Mouse (Mus musculus): ENCODE measurements at regions not wholly inside any gene's neighbourhood (a gene's known extent, or its start where the extent isn't known, plus 50 kb on each side); places are given as distances from the start of the nearest gene placed in this dataset.

DNA sequence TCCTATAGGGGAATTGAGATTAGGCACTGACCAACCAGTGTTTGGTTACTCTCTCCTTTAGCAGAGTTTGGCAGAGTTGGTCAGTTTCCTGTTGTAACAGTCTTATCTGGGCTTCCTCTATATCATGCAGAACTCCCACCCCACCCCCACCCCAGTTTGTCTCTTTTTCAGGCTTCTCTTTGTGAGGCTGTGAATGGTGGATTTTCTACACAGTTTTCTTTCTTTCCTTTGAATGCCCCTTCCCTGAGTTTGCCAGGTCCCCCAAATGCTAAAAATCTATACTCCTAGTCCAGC lies 167.2 kb downstream of the Phlda1 start:
- Histone ChIP-seq H3K4me2 (ENCODE audit: low read depth, low read length, poor library complexity, severe bottlenecking) (no peak overlapping the region), H3K4me1 (ENCODE audit: insufficient read depth, low read length) (no peaks in the 10 kb centered on the region), H3K4me3 (ENCODE audit: low read depth, low read length) (no peak overlapping the region), H3K9ac (replicated peaks; ENCODE audit: low read length, poor library complexity, severe bottlenecking) (no peak overlapping the region), H3K36me3 (ENCODE audit: insufficient read depth, low read length) (no peaks in the 10 kb centered on the region), H3K27ac (ENCODE audit: low read depth, low read length) (no peak overlapping the region), H3K27me3 (ENCODE audit: insufficient read depth, low read length) (no peaks in the 10 kb centered on the region), H3K9me3 (ENCODE audit: low read length) (no peaks in the 10 kb centered on the region)
- TF ChIP-seq CTCF (IDR thresholded peaks at IDR 0.05) = no peak
- DNase-seq (ENCODE audit: low spot score) (no peak), ATAC-seq (ENCODE audit: low FRiP score) (no peak)

DNA sequence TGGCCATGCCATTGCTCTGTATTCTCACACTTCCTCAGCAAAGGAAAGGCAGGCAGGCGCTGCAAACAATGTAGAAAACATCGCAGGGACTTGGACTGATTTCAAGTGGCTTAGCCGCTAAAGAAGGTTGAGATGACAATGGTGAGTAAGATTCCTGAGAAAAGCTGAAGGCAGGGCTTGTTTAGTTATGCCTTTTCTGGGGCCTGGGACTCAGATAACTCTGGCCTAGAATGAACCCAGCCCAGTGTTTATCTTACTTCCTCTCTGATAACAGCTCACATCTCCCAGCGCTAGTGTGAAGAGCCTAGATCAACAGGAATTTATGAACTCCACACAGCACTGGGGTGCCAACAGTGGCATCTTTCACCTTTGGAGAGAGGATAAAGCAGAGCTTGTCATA lies 170.2 kb downstream of the Phlda1 start:
- DNase-seq (ENCODE audit: low spot score) (no peak), ATAC-seq (ENCODE audit: low FRiP score) (no peak)
- Histone ChIP-seq H3K27ac (ENCODE audit: low read depth, low read length) (no peak overlapping the region), H3K4me3 (ENCODE audit: low read depth, low read length) (no peak overlapping the region), H3K36me3 (ENCODE audit: insufficient read depth, low read length) (no peaks in the 10 kb centered on the region), H3K4me1 (ENCODE audit: insufficient read depth, low read length) (no peaks in the 10 kb centered on the region), H3K9ac (replicated peaks; ENCODE audit: low read length, poor library complexity, severe bottlenecking) (no peak overlapping the region), H3K9me3 (ENCODE audit: low read length) (no peaks in the 10 kb centered on the region), H3K4me2 (ENCODE audit: low read depth, low read length, poor library complexity, severe bottlenecking) (no peak overlapping the region), H3K27me3 (ENCODE audit: insufficient read depth, low read length) (no peaks in the 10 kb centered on the region)
- WGBS = 53% methylated on average over 4 of the region's 4 CpGs
- no peak for TF ChIP-seq CTCF (IDR thresholded peaks at IDR 0.05)

DNA sequence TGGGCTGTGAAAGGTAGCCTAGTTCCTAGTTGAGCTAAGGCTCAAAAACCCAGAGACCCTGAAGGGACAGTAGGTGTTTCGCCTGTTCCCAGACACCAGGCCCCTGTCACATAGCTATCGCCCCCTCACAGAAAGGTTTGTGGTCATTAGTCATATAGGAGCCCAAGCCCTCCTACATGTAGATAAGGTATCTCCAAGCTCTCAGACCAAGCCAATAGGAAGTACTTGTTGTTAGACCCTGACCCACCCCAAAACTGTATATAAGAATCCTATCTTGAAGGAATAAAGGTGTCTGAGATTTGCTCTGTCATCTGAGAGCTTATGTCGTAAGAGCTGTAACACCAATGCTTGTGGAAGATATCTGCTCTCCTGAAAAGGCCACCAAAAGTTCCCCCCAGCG lies 174.8 kb downstream of the Phlda1 start:
- no peaks in the 10 kb centered on the region for H3K4me1 ChIP-seq (ENCODE audit: insufficient read depth, low read length)
- no peak overlapping the region for H3K9ac ChIP-seq (replicated peaks; ENCODE audit: low read length, poor library complexity, severe bottlenecking)
- no peak for TF ChIP-seq CTCF (IDR thresholded peaks at IDR 0.05)
- WGBS = 95% methylated on average over 4 of the region's 4 CpGs
- DNase-seq (ENCODE audit: low spot score) = no peak
- ATAC-seq (ENCODE audit: low FRiP score) = no peak
- H3K27me3 ChIP-seq (ENCODE audit: insufficient read depth, low read length) = no peaks in the 10 kb centered on the region
- H3K4me2 ChIP-seq (ENCODE audit: low read depth, low read length, poor library complexity, severe bottlenecking) = no peak overlapping the region
- no peaks in the 10 kb centered on the region for H3K9me3 ChIP-seq (ENCODE audit: low read length)
- no peak overlapping the region for H3K27ac ChIP-seq (ENCODE audit: low read depth, low read length)
- H3K36me3 ChIP-seq (ENCODE audit: insufficient read depth, low read length) = no peaks in the 10 kb centered on the region
- no peak overlapping the region for H3K4me3 ChIP-seq (ENCODE audit: low read depth, low read length)

DNA sequence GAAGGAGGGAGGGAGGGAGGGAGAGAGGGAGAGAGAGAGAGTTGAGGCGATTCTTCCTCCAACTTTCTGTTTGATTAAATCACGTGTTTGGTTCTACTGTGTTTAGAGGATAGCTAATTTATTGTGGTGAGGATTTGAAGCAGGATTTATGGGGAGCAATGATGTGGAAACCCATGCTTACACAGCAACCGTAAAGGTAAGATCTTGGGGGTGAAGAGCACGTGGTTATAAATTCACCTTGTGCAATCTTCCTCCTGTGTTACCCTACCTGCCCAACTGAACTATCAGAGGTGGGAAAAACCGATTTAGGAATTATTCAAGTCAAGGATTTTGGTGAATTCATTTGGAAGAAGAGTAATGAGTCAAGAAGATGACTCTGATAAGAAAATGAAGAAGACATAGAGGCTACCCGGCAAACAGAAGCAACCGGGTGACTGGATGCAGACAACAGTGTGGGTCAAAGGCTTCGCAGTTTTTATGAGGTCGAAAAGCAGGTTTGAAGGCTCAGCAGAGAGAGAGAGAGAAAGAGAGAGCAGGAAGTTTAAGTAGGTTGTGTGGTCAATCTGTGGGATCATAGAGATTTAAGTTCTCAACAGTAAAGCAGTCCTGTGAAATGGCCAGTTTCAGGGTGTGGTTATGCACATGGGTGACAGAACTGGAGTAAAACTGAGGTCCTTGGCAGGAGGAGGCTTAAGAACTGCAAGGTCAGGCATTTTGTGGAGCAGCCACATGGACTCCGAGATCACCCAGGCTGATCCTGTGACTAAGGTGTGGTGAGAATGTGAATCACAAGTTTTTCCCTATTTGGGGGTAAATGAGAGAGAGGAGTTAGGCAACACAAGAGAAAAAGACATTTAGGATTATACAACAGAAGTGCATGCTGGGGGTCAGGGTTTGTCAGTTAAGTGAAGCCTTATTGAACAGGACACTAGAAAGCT lies 178.6 kb downstream of the Phlda1 start:
- ATAC-seq (ENCODE audit: low FRiP score) = no peak
- H3K9ac ChIP-seq (replicated peaks; ENCODE audit: low read length, poor library complexity, severe bottlenecking) = no peak overlapping the region
- H3K36me3 ChIP-seq (ENCODE audit: insufficient read depth, low read length) = no peaks in the 10 kb centered on the region
- no peak for DNase-seq (ENCODE audit: low spot score)
- no peak overlapping the region for H3K4me2 ChIP-seq (ENCODE audit: low read depth, low read length, poor library complexity, severe bottlenecking)
- no peaks in the 10 kb centered on the region for H3K27me3 ChIP-seq (ENCODE audit: insufficient read depth, low read length)
- 86% methylated on average over 10 of the region's 10 CpGs for WGBS
- no peaks in the 10 kb centered on the region for H3K9me3 ChIP-seq (ENCODE audit: low read length)
- no peak overlapping the region for H3K4me3 ChIP-seq (ENCODE audit: low read depth, low read length)
- H3K27ac ChIP-seq (ENCODE audit: low read depth, low read length) = no peak overlapping the region
- H3K4me1 ChIP-seq (ENCODE audit: insufficient read depth, low read length) = no peaks in the 10 kb centered on the region
- TF ChIP-seq CTCF (IDR thresholded peaks at IDR 0.05) = no peak

DNA sequence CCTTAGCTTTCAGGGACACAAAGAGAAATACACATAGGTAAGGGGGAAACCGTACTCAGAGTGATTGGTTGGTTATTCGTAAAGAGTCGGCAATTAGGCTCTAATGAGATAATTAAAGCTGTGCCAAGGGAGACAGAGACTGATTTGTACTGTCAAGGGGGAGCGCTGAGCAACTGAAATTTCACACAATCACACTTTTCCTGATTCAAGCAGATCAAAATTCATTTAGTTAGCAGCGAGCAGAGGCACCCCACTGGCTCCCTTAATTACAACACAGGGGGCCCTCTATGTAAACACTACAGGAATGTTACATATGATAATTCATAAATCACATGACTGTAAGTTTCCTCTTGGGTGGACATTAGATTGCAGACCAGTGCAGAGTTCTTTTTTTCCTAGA lies 180.5 kb downstream of the Phlda1 start:
- no peaks in the 10 kb centered on the region for H3K27me3 ChIP-seq (ENCODE audit: insufficient read depth, low read length)
- H3K4me3 ChIP-seq (ENCODE audit: low read depth, low read length) = no peak overlapping the region
- H3K9ac ChIP-seq (replicated peaks; ENCODE audit: low read length, poor library complexity, severe bottlenecking) = no peak overlapping the region
- ATAC-seq (ENCODE audit: low FRiP score) = no peak
- H3K4me2 ChIP-seq (ENCODE audit: low read depth, low read length, poor library complexity, severe bottlenecking) = no peak overlapping the region
- no peak for TF ChIP-seq CTCF (IDR thresholded peaks at IDR 0.05)
- WGBS = 51% methylated on average over 5 of the region's 5 CpGs
- H3K27ac ChIP-seq (ENCODE audit: low read depth, low read length) = no peak overlapping the region
- DNase-seq (ENCODE audit: low spot score) = peak; percentile 65
- H3K36me3 ChIP-seq (ENCODE audit: insufficient read depth, low read length) = no peaks in the 10 kb centered on the region
- no peaks in the 10 kb centered on the region for H3K4me1 ChIP-seq (ENCODE audit: insufficient read depth, low read length)
- H3K9me3 ChIP-seq (ENCODE audit: low read length) = no peaks in the 10 kb centered on the region

DNA sequence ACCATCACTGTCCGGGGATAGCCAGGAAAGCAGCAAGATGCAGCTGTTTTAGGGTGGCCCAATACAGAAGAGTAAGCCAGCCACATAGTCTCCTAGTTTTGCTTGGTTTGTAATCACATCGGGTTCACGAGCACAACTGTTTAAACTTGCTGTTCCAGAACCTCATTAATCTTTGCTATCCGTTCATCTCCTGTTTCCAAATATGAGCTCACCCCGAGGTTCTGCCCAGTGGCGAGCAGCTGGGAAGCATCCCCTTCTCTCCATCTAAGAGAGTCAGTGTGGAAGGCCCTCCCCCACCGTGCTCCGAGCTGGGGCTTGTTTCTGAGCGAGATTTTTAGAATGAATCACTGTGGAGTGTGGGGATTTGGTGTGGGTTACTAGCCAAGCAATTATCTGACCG lies 183.5 kb downstream of the Phlda1 start:
- 77% methylated on average over 10 of the region's 10 CpGs for WGBS
- H3K9ac ChIP-seq (replicated peaks; ENCODE audit: low read length, poor library complexity, severe bottlenecking) = no peak overlapping the region
- no peak overlapping the region for H3K27ac ChIP-seq (ENCODE audit: low read depth, low read length)
- peaks cover 5% of the 10 kb centered on the region; the same call in 1 of the 2 replicates for H3K4me1 ChIP-seq (ENCODE audit: insufficient read depth, low read length)
- no peak for ATAC-seq (ENCODE audit: low FRiP score)
- no peak overlapping the region for H3K4me3 ChIP-seq (ENCODE audit: low read depth, low read length)
- DNase-seq (ENCODE audit: low spot score) = no peak
- no peaks in the 10 kb centered on the region for H3K9me3 ChIP-seq (ENCODE audit: low read length)
- H3K4me2 ChIP-seq (ENCODE audit: low read depth, low read length, poor library complexity, severe bottlenecking) = no peak overlapping the region
- no peak for TF ChIP-seq CTCF (IDR thresholded peaks at IDR 0.05)
- H3K27me3 ChIP-seq (ENCODE audit: insufficient read depth, low read length) = no peaks in the 10 kb centered on the region
- H3K36me3 ChIP-seq (ENCODE audit: insufficient read depth, low read length) = no peaks in the 10 kb centered on the region
